Mouse (Mus musculus): Measurements from ENCODE around the gene Sympk. TPM values are rescaled to one million over a fixed set of nuclear protein-coding genes. Genes with fewer than 3 reads are reported as not detected.

Sympk gene
- total and polyA plus RNA-seq, 3 experiments: 43.7 to 141 (median 111) TPM

- Histone ChIP-seq H3K79me2 (replicated peaks; ENCODE audit: control insufficient read depth, extremely low read depth, insufficient read depth, poor library complexity, severe bottlenecking) (no peaks in the 10 kb centered on the region), H3K27ac (ENCODE audit: insufficient read depth, low read depth) (no peak overlapping the region), H3K4me2 (ENCODE audit: insufficient read depth, low read depth, poor library complexity, severe bottlenecking) (no peak overlapping the region), H3K9ac (ENCODE audit: insufficient read depth, low read depth) (no peak overlapping the region), H3K4me3 (replicated peaks in 1 of 3; ENCODE audit: low read depth in 2 of 3, low read length in 2 of 3, poor library complexity in 1 of 3) (no peak overlapping the region), H3K36me3 (replicated peaks in 1 of 2; ENCODE audit: control insufficient read depth in 1 of 2, insufficient read depth in 1 of 2, low read length in 1 of 2) (peaks cover 58 to 90% of the 10 kb centered on the region in 2 experiments), H3K9me3 (replicated peaks; ENCODE audit: low read length) (no peaks in the 10 kb centered on the region), H3K4me1 (ENCODE audit: control insufficient read depth in 1 of 2, insufficient read depth in 2 of 2) (peaks cover 0 to 10% of the 10 kb centered on the region in 2 experiments; a peak in 1 of 4 replicates), H3K27me3 (replicated peaks) (no peaks in the 10 kb centered on the region)
- dilution Hi-C loops (cut with MboI; ENCODE audit: extremely low pct_ligation_motif_present, extremely low pct_unique_long_range_greater_than_20kb, low sequenced_read_pairs) (no loop called here), in situ Hi-C loops (cut with MboI; ENCODE audit: low pct_ligation_motif_present, low pct_unique_long_range_greater_than_20kb, low sequenced_read_pairs) (no loop called here)
- TF ChIP-seq JUND (conservative IDR thresholded peaks at IDR 0.05; ENCODE audit: low read depth, low read length): no peak
- TF ChIP-seq POLR2AphosphoS2 (IDR thresholded peaks at IDR 0.05; ENCODE audit: low read depth, low read length): no peak
- no peak for TF ChIP-seq HCFC1 (IDR thresholded peaks at IDR 0.05; ENCODE audit: low read depth, low read length)
- TF ChIP-seq PAX5 (IDR thresholded peaks at IDR 0.05; ENCODE audit: low read length): no peak
- no peak for TF ChIP-seq CHD1 (IDR thresholded peaks at IDR 0.05; ENCODE audit: low read depth, low read length)
- TF ChIP-seq POLR2A (IDR thresholded peaks at IDR 0.05; ENCODE audit: low read depth, low read length): no peak
- TF ChIP-seq MAZ (IDR thresholded peaks at IDR 0.05; ENCODE audit: low read depth, low read length): no peak
- no peak for TF ChIP-seq IRF4 (IDR thresholded peaks at IDR 0.05; ENCODE audit: low read depth, low read length)
- TF ChIP-seq ZMIZ1 (IDR thresholded peaks at IDR 0.05; ENCODE audit: low read depth, low read length): no peak
- DNase-seq (ENCODE audit: extremely low read depth): no peak
These were observed 30.6 kb downstream of the Sympk start for GRCm38 (mm10) chr7:19054777-19055076.

DNA sequence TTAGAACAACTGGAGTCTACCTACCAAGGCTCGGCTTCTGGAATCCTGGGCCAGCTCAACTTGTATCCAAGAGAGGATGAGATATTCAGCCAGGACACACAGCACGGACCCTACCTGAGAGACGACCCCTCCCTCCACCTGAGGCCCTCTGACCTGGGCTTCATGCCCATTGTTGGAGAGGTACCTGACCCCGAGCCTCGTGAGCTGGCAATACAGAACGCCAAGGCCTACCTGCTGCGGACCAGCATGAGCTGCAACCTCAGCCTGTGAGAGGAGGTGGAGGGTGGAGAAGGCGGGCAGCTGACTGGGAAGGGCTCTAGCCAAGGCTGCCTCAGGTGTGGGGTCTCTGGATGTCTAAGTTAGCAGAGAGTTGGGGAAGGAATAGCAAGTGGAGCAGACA, 30.9 kb downstream of the Sympk start:
- Histone ChIP-seq H3K4me2 (ENCODE audit: insufficient read depth, low read depth, poor library complexity, severe bottlenecking) (no peak overlapping the region), H3K36me3 (replicated peaks in 1 of 2; ENCODE audit: control insufficient read depth in 1 of 2, insufficient read depth in 1 of 2, low read length in 1 of 2) (peaks cover 54 to 87% of the 10 kb centered on the region in 2 experiments), H3K9me3 (replicated peaks; ENCODE audit: low read length) (no peaks in the 10 kb centered on the region), H3K9ac (ENCODE audit: insufficient read depth, low read depth) (no peak overlapping the region), H3K79me2 (replicated peaks; ENCODE audit: control insufficient read depth, extremely low read depth, insufficient read depth, poor library complexity, severe bottlenecking) (no peaks in the 10 kb centered on the region), H3K4me1 (ENCODE audit: control insufficient read depth in 1 of 2, insufficient read depth in 2 of 2) (peaks cover 0 to 6% of the 10 kb centered on the region in 2 experiments; a peak in 1 of 4 replicates), H3K27ac (ENCODE audit: insufficient read depth, low read depth) (no peak overlapping the region), H3K27me3 (replicated peaks) (no peaks in the 10 kb centered on the region), H3K4me3 (replicated peaks in 1 of 3; ENCODE audit: low read depth in 2 of 3, low read length in 2 of 3, poor library complexity in 1 of 3) (no peak overlapping the region)
- TF ChIP-seq PAX5 (IDR thresholded peaks at IDR 0.05; ENCODE audit: low read length): no peak
- TF ChIP-seq IRF4 (IDR thresholded peaks at IDR 0.05; ENCODE audit: low read depth, low read length): no peak
- TF ChIP-seq SIN3A (IDR thresholded peaks at IDR 0.05; ENCODE audit: low read length): no peak
- TF ChIP-seq NRF1 (IDR thresholded peaks at IDR 0.05; ENCODE audit: low read depth, low read length): no peak
- no peak for TF ChIP-seq EP300 (IDR thresholded peaks at IDR 0.05; ENCODE audit: low read length)
- no peak for TF ChIP-seq KAT2A (IDR thresholded peaks at IDR 0.05; ENCODE audit: insufficient replicate concordance, low read length)
- no peak for TF ChIP-seq ZNF384 (IDR thresholded peaks at IDR 0.05; ENCODE audit: low read depth, low read length)
- TF ChIP-seq CHD1 (IDR thresholded peaks at IDR 0.05; ENCODE audit: low read depth, low read length): no peak
- TF ChIP-seq POLR2A (IDR thresholded peaks at IDR 0.05; ENCODE audit: low read depth, low read length): no peak
- TF ChIP-seq USF2 (conservative IDR thresholded peaks at IDR 0.05; ENCODE audit: low read depth, low read length): no peak
- DNase-seq (ENCODE audit: extremely low read depth): no peak
- dilution Hi-C loops (cut with MboI; ENCODE audit: extremely low pct_ligation_motif_present, extremely low pct_unique_long_range_greater_than_20kb, low sequenced_read_pairs) (no loop called here), in situ Hi-C loops (cut with MboI; ENCODE audit: low pct_ligation_motif_present, low pct_unique_long_range_greater_than_20kb, low sequenced_read_pairs) (no loop called here)

DNA sequence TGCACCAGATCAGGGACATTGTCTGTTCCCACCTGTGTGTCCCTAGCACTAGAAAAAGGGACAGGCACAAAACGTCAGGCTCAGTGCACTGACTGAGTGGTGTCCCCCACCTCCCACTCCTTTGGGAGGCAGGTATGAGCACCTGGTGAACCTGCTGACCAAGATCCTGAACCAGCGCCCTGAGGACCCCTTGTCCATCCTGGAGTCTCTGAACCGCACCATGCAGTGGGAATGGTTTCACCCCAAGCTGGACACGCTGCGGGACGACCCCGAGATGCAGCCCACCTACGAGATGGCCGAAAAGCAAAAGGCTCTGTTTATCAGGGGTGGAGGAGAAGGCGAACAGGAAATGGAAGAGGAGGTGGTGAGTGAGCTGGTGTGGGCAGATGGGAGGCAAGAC, 33.2 kb downstream of the Sympk start:
- no peak overlapping the region for H3K9ac ChIP-seq (ENCODE audit: insufficient read depth, low read depth)
- H3K9me3 ChIP-seq (replicated peaks; ENCODE audit: low read length): no peaks in the 10 kb centered on the region
- no peak overlapping the region for H3K4me2 ChIP-seq (ENCODE audit: insufficient read depth, low read depth, poor library complexity, severe bottlenecking)
- no peak for DNase-seq (ENCODE audit: extremely low read depth)
- dilution Hi-C loops (cut with MboI; ENCODE audit: extremely low pct_ligation_motif_present, extremely low pct_unique_long_range_greater_than_20kb, low sequenced_read_pairs) (no loop called here), in situ Hi-C loops (cut with MboI; ENCODE audit: low pct_ligation_motif_present, low pct_unique_long_range_greater_than_20kb, low sequenced_read_pairs) (no loop called here)
- H3K4me3 ChIP-seq (replicated peaks in 1 of 3; ENCODE audit: low read depth in 2 of 3, low read length in 2 of 3, poor library complexity in 1 of 3): no peak overlapping the region
- H3K27me3 ChIP-seq (replicated peaks): no peaks in the 10 kb centered on the region
- no peak overlapping the region for H3K27ac ChIP-seq (ENCODE audit: insufficient read depth, low read depth)
- no peaks in the 10 kb centered on the region for H3K79me2 ChIP-seq (replicated peaks; ENCODE audit: control insufficient read depth, extremely low read depth, insufficient read depth, poor library complexity, severe bottlenecking)
- no peak for TF ChIP-seq CHD2 (IDR thresholded peaks at IDR 0.05; ENCODE audit: low read length)
- no peak for TF ChIP-seq MYC (IDR thresholded peaks at IDR 0.05; ENCODE audit: low read depth, low read length)
- no peak for TF ChIP-seq TBP (conservative IDR thresholded peaks at IDR 0.05; ENCODE audit: low read depth, low read length)
- TF ChIP-seq KAT2A (IDR thresholded peaks at IDR 0.05; ENCODE audit: insufficient replicate concordance, low read length): no peak
- TF ChIP-seq EP300 (IDR thresholded peaks at IDR 0.05; ENCODE audit: low read length): no peak
- no peaks in the 10 kb centered on the region for H3K4me1 ChIP-seq (ENCODE audit: control insufficient read depth in 1 of 2, insufficient read depth in 2 of 2)
- H3K36me3 ChIP-seq (replicated peaks in 1 of 2; ENCODE audit: control insufficient read depth in 1 of 2, insufficient read depth in 1 of 2, low read length in 1 of 2): peaks cover 33 to 74% of the 10 kb centered on the region in 2 experiments

All from CH12.LX (cell line).